Mouse (Mus musculus): Measurements from ENCODE around the gene Pfkfb3. TPM values are rescaled to one million over a fixed set of nuclear protein-coding genes. Genes with fewer than 3 reads are reported as not detected.

Gene Pfkfb3
- polyA plus RNA-seq, 1 experiment from 2014 or later = 16.1 TPM

GRCm38 (mm10) chr2:11427596-11427995, 126.3 kb downstream of the Pfkfb3 start:
- Histone ChIP-seq H3K36me3 (ENCODE audit: control insufficient read depth, insufficient read depth, low read length) (no peaks in the 10 kb centered on the region), H3K4me2 (replicated peaks; ENCODE audit: low read depth, low read length) (no peak overlapping the region), H3K27me3 (ENCODE audit: control insufficient read depth, insufficient read depth, low read length) (no peaks in the 10 kb centered on the region), H3K27ac (ENCODE audit: low read length) (no peak overlapping the region), H3K4me3 (ENCODE audit: low read depth, low read length) (no peak overlapping the region), H3K9me3 (ENCODE audit: control insufficient read depth, low read depth, low read length) (no peaks in the 10 kb centered on the region), H3K4me1 (ENCODE audit: control insufficient read depth, insufficient read depth, low read length) (peaks cover 26% of the 10 kb centered on the region), H3K9ac (replicated peaks; ENCODE audit: low read depth, low read length) (no peak overlapping the region)
- no peak for ATAC-seq (ENCODE audit: insufficient number of reproducible peaks, insufficient read depth, low FRiP score, low read depth)
- WGBS = 82% methylated on average over 6 of the region's 6 CpGs

DNA sequence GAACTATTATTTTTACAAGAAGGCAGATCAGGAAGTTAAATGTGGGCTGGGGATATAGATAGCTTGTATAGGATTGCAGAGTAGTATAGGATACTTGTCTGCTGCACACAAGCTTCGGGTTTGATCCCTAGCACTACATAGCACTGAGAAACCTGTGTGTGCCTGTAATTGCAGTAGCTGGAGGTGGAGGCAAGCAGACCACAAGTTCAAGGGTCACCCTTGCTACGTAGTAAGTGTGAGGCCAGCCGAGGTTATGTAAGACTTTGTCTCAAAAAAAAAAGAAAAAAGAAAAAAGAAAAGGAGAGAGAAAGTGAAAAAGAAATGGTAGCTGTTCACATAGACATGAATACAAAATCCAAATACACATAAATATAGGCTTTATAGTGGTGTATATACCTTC, 127.5 kb downstream of the Pfkfb3 start:
- Histone ChIP-seq H3K4me3 (ENCODE audit: low read depth, low read length) (no peak overlapping the region), H3K9me3 (ENCODE audit: control insufficient read depth, low read depth, low read length) (no peaks in the 10 kb centered on the region), H3K36me3 (ENCODE audit: control insufficient read depth, insufficient read depth, low read length) (no peaks in the 10 kb centered on the region), H3K4me1 (ENCODE audit: control insufficient read depth, insufficient read depth, low read length) (peaks cover 26% of the 10 kb centered on the region), H3K9ac (replicated peaks; ENCODE audit: low read depth, low read length) (no peak overlapping the region), H3K27me3 (ENCODE audit: control insufficient read depth, insufficient read depth, low read length) (no peaks in the 10 kb centered on the region), H3K27ac (ENCODE audit: low read length) (peak overlapping the region; percentile 29; the same call in 1 of the 2 replicates), H3K4me2 (replicated peaks; ENCODE audit: low read depth, low read length) (no peak overlapping the region)
- 28% methylated on average over 3 of the region's 3 CpGs for WGBS
- no peak for ATAC-seq (ENCODE audit: insufficient number of reproducible peaks, insufficient read depth, low FRiP score, low read depth)

DNA sequence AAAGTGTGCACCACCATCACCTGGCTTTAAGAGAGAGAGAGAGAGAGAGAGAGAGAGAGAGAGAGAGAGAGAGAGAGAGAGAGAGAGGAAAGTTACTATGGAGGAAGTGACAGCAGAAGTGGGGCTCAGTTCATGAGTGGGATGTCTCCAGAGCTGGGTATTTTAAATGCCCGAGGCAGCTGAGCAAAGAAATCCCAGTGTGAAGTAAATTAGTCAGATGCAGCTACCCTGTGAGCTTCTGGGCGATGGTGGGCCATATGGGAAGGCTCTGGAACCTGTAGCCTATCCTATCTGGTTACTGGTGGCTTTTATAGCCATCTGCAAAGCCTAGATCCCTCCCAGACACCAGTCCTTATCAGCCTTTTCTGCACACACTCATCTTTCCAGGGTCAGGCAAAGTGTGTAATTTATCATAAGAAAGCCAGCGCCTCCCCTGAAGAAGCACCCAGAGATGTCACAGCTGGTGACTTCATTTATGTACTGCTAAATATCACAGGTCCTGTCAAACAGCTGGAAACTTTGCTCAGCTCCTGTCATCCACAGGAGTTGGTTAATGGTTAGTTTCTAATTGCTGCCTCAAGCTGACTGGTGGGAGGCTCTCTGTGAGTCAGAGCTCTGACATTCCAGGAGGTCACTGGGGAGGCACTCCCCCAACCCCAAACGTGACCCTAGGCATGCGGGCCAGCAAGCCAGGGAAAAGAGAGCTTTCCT, 128.3 kb downstream of the Pfkfb3 start:
- ATAC-seq (ENCODE audit: insufficient number of reproducible peaks, insufficient read depth, low FRiP score, low read depth) = peak; percentile 69
- peaks cover 24% of the 10 kb centered on the region for H3K4me1 ChIP-seq (ENCODE audit: control insufficient read depth, insufficient read depth, low read length)
- H3K9me3 ChIP-seq (ENCODE audit: control insufficient read depth, low read depth, low read length) = no peaks in the 10 kb centered on the region
- no peak overlapping the region for H3K9ac ChIP-seq (replicated peaks; ENCODE audit: low read depth, low read length)
- H3K27ac ChIP-seq (ENCODE audit: low read length) = peak overlapping the region; percentile 29; the same call in 1 of the 2 replicates
- no peak overlapping the region for H3K4me2 ChIP-seq (replicated peaks; ENCODE audit: low read depth, low read length)
- H3K4me3 ChIP-seq (ENCODE audit: low read depth, low read length) = no peak overlapping the region
- no peaks in the 10 kb centered on the region for H3K27me3 ChIP-seq (ENCODE audit: control insufficient read depth, insufficient read depth, low read length)
- no peaks in the 10 kb centered on the region for H3K36me3 ChIP-seq (ENCODE audit: control insufficient read depth, insufficient read depth, low read length)
- WGBS = 5% methylated on average over 5 of the region's 5 CpGs

DNA sequence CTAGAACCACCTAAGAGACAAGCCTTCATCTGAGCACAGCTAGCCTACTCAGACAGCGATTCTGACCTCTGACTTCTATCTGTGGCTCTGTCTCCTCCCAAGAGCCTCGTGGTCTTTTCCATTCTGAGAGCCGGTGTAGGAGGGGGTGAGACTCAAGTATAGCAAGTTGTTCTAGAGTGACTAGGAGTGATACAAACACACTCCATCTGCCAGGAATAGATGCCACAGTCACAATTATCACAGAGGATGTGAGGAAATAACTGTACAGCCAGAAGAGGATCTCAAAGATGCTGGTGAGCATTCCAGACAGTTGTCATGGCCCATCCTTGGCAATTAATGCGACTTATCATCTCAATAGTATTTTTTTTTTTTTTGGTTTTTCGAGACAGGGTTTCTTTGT, 129.6 kb downstream of the Pfkfb3 start:
- Histone ChIP-seq H3K9me3 (ENCODE audit: control insufficient read depth, low read depth, low read length) (no peaks in the 10 kb centered on the region), H3K4me2 (replicated peaks; ENCODE audit: low read depth, low read length) (no peak overlapping the region), H3K27me3 (ENCODE audit: control insufficient read depth, insufficient read depth, low read length) (no peaks in the 10 kb centered on the region), H3K4me3 (ENCODE audit: low read depth, low read length) (no peak overlapping the region), H3K9ac (replicated peaks; ENCODE audit: low read depth, low read length) (no peak overlapping the region), H3K27ac (ENCODE audit: low read length) (no peak overlapping the region), H3K36me3 (ENCODE audit: control insufficient read depth, insufficient read depth, low read length) (no peaks in the 10 kb centered on the region), H3K4me1 (ENCODE audit: control insufficient read depth, insufficient read depth, low read length) (peaks cover 16% of the 10 kb centered on the region; the same call in 1 of the 2 replicates)
- no peak for ATAC-seq (ENCODE audit: insufficient number of reproducible peaks, insufficient read depth, low FRiP score, low read depth)
- WGBS = 83% methylated on average over 5 of the region's 5 CpGs

GRCm38 (mm10) chr2:11423421-11423820, 130.5 kb downstream of the Pfkfb3 start:
- 77% methylated on average over 2 of the region's 2 CpGs for WGBS
- no peaks in the 10 kb centered on the region for H3K27me3 ChIP-seq (ENCODE audit: control insufficient read depth, insufficient read depth, low read length)
- H3K9ac ChIP-seq (replicated peaks; ENCODE audit: low read depth, low read length) = no peak overlapping the region
- ATAC-seq (ENCODE audit: insufficient number of reproducible peaks, insufficient read depth, low FRiP score, low read depth) = no peak
- H3K4me3 ChIP-seq (ENCODE audit: low read depth, low read length) = no peak overlapping the region
- H3K4me2 ChIP-seq (replicated peaks; ENCODE audit: low read depth, low read length) = no peak overlapping the region
- H3K27ac ChIP-seq (ENCODE audit: low read length) = no peak overlapping the region
- H3K36me3 ChIP-seq (ENCODE audit: control insufficient read depth, insufficient read depth, low read length) = no peaks in the 10 kb centered on the region
- H3K4me1 ChIP-seq (ENCODE audit: control insufficient read depth, insufficient read depth, low read length) = peaks cover 9% of the 10 kb centered on the region; the same call in 1 of the 2 replicates
- no peaks in the 10 kb centered on the region for H3K9me3 ChIP-seq (ENCODE audit: control insufficient read depth, low read depth, low read length)

- H3K36me3 ChIP-seq (ENCODE audit: control insufficient read depth, insufficient read depth, low read length) = no peaks in the 10 kb centered on the region
- H3K4me1 ChIP-seq (ENCODE audit: control insufficient read depth, insufficient read depth, low read length) = peaks cover 9% of the 10 kb centered on the region; the same call in 1 of the 2 replicates
- H3K27ac ChIP-seq (ENCODE audit: low read length) = no peak overlapping the region
- ATAC-seq (ENCODE audit: insufficient number of reproducible peaks, insufficient read depth, low FRiP score, low read depth) = no peak
- H3K9ac ChIP-seq (replicated peaks; ENCODE audit: low read depth, low read length) = no peak overlapping the region
- H3K27me3 ChIP-seq (ENCODE audit: control insufficient read depth, insufficient read depth, low read length) = no peaks in the 10 kb centered on the region
- H3K9me3 ChIP-seq (ENCODE audit: control insufficient read depth, low read depth, low read length) = no peaks in the 10 kb centered on the region
- H3K4me2 ChIP-seq (replicated peaks; ENCODE audit: low read depth, low read length) = no peak overlapping the region
- 79% methylated on average over 3 of the region's 3 CpGs for WGBS
- no peak overlapping the region for H3K4me3 ChIP-seq (ENCODE audit: low read depth, low read length)
Observed at GRCm38 (mm10) chr2:11422384-11422783, 131.5 kb downstream of the Pfkfb3 start.

Other genes with a start within 250 kb of the Pfkfb3 start
- 137 and 139 TPM in 2 replicates for gene Rbm17, start 50.1 kb upstream of the Pfkfb3 start, polyA plus RNA-seq (2014; fragmentation: Nextera tagmentation; extraction: Ambion mirVana)
- gene Gm17490, start 72.2 kb upstream of the Pfkfb3 start, polyA plus RNA-seq (2014; fragmentation: Nextera tagmentation; extraction: Ambion mirVana) = not detected in 2 replicates
- not detected in 2 replicates for gene Il2ra, start 88.7 kb upstream of the Pfkfb3 start, polyA plus RNA-seq (2014; fragmentation: Nextera tagmentation; extraction: Ambion mirVana)
- gene Il15ra, start 151.2 kb upstream of the Pfkfb3 start, polyA plus RNA-seq (2014; fragmentation: Nextera tagmentation; extraction: Ambion mirVana) = 0.80 and 1.5 TPM in 2 replicates
- 131 and 136 TPM in 2 replicates for gene Fbh1, start 223.5 kb upstream of the Pfkfb3 start, polyA plus RNA-seq (2014; fragmentation: Nextera tagmentation; extraction: Ambion mirVana)
- gene Ankrd16, start 223.8 kb upstream of the Pfkfb3 start, polyA plus RNA-seq (2014; fragmentation: Nextera tagmentation; extraction: Ambion mirVana) = 37.4 and 38.8 TPM in 2 replicates

Data from stomach, embryonic 14.5 days (tissue).